Mouse (Mus musculus) midbrain, postnatal 0 days (tissue): ENCODE measurements around the gene Ralgapa2. TPM values are rescaled to one million over a fixed set of nuclear protein-coding genes. Genes with fewer than 3 reads are reported as not detected.

Source experiments
- ATAC-seq: fragments of 200-750 bp; cut with Nextera tagmentation; 2 replicates; pipeline ENCODE4 v1.8.0; 2017; ENCODE audit warnings: moderate number of reproducible peaks, mild to moderate bottlenecking, moderate TSS enrichment, moderate library complexity; ENCODE audit not compliant: low FRiP score
- DNase-seq: peaks from one replicate; pipeline ENCODE4 v3.0.0-alpha.2; 2015; ENCODE audit warnings: low spot score
- H3K27ac ChIP-seq: fragments of 300-500 bp; sonication (generic); 2 replicates; pipeline ENCODE4 v1.5.1; 2014; ENCODE audit warnings: low read depth, mild to moderate bottlenecking, low read length, mixed read lengths
- H3K27me3 ChIP-seq: fragments of 300-500 bp; sonication (generic); 2 replicates; pipeline ENCODE4 v1.6.1; 2014; ENCODE audit warnings: low read length, control low read depth, mixed read lengths; ENCODE audit not compliant: insufficient read depth
- H3K36me3 ChIP-seq: fragments of 300-500 bp; sonication (generic); 2 replicates; pipeline ENCODE4 v1.6.1; 2014; ENCODE audit warnings: low read length, control low read depth, mixed read lengths; ENCODE audit not compliant: insufficient read depth
- H3K4me1 ChIP-seq: fragments of 300-500 bp; sonication (generic); 2 replicates; pipeline ENCODE4 v1.6.1; 2014; ENCODE audit warnings: mild to moderate bottlenecking, control low read depth, antibody characterized with exemption, low read length, mixed read lengths; ENCODE audit not compliant: insufficient read depth
- H3K4me2 ChIP-seq: fragments of 300-500 bp; sonication (generic); 2 replicates; pipeline ENCODE4 v1.6.1; 2014; ENCODE audit warnings: low read depth, mild to moderate bottlenecking, low read length, mixed read lengths; ENCODE audit not compliant: poor library complexity, severe bottlenecking
- H3K4me3 ChIP-seq: fragments of 300-500 bp; sonication (generic); 2 replicates; pipeline ENCODE4 v1.5.1; 2014; ENCODE audit warnings: low read depth, mild to moderate bottlenecking, low read length, moderate library complexity
- H3K9ac ChIP-seq: fragments of 300-500 bp; sonication (generic); replicated peaks from 2 replicates; pipeline ENCODE4 v1.6.1; 2014; ENCODE audit warnings: mild to moderate bottlenecking, low read length, moderate library complexity, mixed read lengths; ENCODE audit not compliant: poor library complexity, severe bottlenecking
- H3K9me3 ChIP-seq: fragments of 300-500 bp; sonication (generic); 2 replicates; pipeline ENCODE4 v1.6.1; 2016; ENCODE audit warnings: low read length, control low read depth
- CTCF ChIP-seq: IDR thresholded peaks from 2 replicates; pipeline ENCODE4 v1.5.1; 2016; ENCODE audit warnings: antibody characterized with exemption, mild to moderate bottlenecking
- WGBS: fragments of 180-500 bp; shearing (Covaris S2); extraction: QIAGEN DNeasy Blood & Tissue Kit; methylation state at CpG from one replicate; pipeline ENCODE4 v1.1.7; 2014; 5-methylcytosine and 5-hydroxymethylcytosine counted together
- polyA plus RNA-seq: library from polyadenylated mRNA; unstranded; fragments of >200 nt; fragmentation: Nextera tagmentation; extraction: Ambion mirVana; gene quantifications from 2 replicates; pipeline ENCODE4 v1.2.1, GENCODE M21; 2015
- total RNA-seq: library from RNA; depleted of rRNA; stranded (reverse); fragments of >200 nt; gene quantifications from 2 replicates; pipeline ENCODE4 v1.2.3, GENCODE M21; 2014

The Ralgapa2 gene
- total and polyA plus RNA-seq, 2 experiments from 2014 or later, result 8.5 to 26.5 TPM

DNA sequence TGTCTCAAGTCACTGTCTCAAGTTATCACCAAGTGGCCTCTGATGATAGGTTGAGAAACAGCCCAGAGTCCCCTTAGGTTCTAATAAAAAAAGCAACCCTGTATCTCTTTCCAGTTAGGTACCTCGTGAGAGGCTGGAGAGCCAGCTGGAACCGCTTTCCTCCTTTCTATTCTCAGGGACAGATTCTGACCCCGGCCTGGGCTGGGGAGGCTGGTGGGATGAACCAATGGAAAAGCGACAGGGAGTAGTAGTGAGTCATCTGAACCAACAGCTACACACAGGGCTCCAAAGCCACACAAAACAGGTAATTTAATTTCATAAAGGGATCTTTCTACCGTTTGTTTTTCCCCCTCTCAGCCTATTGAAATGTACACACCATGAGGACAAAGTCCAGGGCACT lies 233.8 kb downstream of the Ralgapa2 start:
- no peaks in the 10 kb centered on the region for H3K9me3 ChIP-seq
- H3K36me3 ChIP-seq, result no peaks in the 10 kb centered on the region
- H3K4me2 ChIP-seq, result no peak overlapping the region
- ATAC-seq, result no peak
- no peaks in the 10 kb centered on the region for H3K27me3 ChIP-seq
- WGBS, result 53% methylated on average over 5 of the region's 5 CpGs
- no peak overlapping the region for H3K27ac ChIP-seq
- no peak overlapping the region for H3K4me3 ChIP-seq
- no peak for TF ChIP-seq CTCF
- no peak for DNase-seq
- no peak overlapping the region for H3K9ac ChIP-seq
- peaks cover 7% of the 10 kb centered on the region; the same call in 1 of the 2 replicates for H3K4me1 ChIP-seq

DNA sequence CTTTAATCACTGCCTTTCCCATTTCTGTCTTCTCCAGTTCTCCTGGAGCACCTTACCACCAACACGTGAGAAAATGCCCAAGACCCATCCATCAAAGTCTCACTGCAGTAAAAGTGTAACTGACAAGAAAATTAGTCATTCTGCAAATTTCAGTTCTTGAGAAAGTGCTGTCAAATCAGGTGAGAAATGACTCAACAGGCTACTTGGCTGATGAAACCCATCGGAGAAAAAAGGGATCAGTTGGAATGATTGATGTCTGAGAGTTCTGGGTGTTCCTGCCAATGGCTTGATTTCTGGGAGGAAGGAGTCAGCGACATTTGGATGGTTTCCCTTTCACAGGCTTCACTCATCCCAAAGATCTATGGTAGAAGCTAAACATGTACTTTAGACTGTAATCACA lies 245.6 kb downstream of the Ralgapa2 start:
- no peak overlapping the region for H3K27ac ChIP-seq
- H3K4me3 ChIP-seq, result no peak overlapping the region
- no peaks in the 10 kb centered on the region for H3K27me3 ChIP-seq
- H3K9ac ChIP-seq, result no peak overlapping the region
- no peak for TF ChIP-seq CTCF
- H3K4me2 ChIP-seq, result no peak overlapping the region
- H3K9me3 ChIP-seq, result no peaks in the 10 kb centered on the region
- 83% methylated on average over 3 of the region's 3 CpGs for WGBS
- no peaks in the 10 kb centered on the region for H3K4me1 ChIP-seq
- ATAC-seq (no peak), DNase-seq (no peak)
- no peaks in the 10 kb centered on the region for H3K36me3 ChIP-seq

DNA sequence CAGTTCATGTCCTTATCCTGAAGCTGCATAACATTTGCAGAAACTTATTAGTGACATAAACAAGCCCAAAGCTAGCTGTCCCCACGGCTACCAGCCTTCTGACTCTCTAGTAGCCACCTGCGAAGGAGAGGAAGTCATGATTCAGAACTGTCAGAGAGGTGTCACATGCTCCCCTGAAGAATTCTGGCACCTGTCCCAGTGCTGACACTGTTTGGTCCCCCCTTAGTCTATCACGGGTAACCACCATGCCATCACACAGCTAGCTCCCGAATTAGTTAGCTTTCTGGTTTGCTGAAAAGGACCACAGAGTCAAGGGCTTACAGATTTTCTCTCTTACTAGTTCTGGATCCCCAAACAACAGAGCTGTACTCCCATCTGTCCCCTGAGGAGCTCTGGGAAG lies 247.1 kb downstream of the Ralgapa2 start:
- no peak for DNase-seq
- 72% methylated on average over 4 of the region's 4 CpGs for WGBS

DNA sequence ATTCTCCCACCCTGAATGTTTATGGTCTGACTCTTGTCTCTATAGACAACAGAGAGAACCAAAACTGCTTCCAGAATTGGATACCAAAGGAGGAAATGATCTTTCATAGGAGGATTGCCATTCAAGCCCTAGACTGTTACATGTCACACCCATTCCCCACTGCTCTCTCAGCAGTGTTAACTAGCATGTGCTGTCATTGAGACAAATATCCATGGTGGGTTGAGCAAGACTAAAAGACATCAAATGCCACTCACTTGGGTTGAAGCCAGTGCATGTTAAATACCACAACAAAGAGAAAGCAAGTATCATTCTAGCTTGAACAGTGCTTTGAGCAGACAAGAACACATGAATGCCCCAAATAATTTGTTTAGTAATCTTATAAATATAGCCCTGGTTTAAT lies 249.2 kb downstream of the Ralgapa2 start:
- Histone ChIP-seq H3K36me3 (no peaks in the 10 kb centered on the region), H3K27ac (no peak overlapping the region), H3K9ac (no peak overlapping the region), H3K9me3 (no peaks in the 10 kb centered on the region), H3K4me3 (no peak overlapping the region), H3K27me3 (no peaks in the 10 kb centered on the region), H3K4me2 (no peak overlapping the region), H3K4me1 (no peaks in the 10 kb centered on the region)
- TF ChIP-seq CTCF, result no peak
- ATAC-seq (no peak), DNase-seq (no peak)

More for the DNA sequence above, 247.1 kb downstream of the Ralgapa2 start:
- no peak for ATAC-seq
- H3K4me1 ChIP-seq, result no peaks in the 10 kb centered on the region
- TF ChIP-seq CTCF, result no peak
- H3K9me3 ChIP-seq, result no peaks in the 10 kb centered on the region
- no peaks in the 10 kb centered on the region for H3K27me3 ChIP-seq
- H3K27ac ChIP-seq, result no peak overlapping the region
- H3K4me3 ChIP-seq, result no peak overlapping the region
- H3K36me3 ChIP-seq, result no peaks in the 10 kb centered on the region
- H3K4me2 ChIP-seq, result no peak overlapping the region
- H3K9ac ChIP-seq, result no peak overlapping the region

DNA sequence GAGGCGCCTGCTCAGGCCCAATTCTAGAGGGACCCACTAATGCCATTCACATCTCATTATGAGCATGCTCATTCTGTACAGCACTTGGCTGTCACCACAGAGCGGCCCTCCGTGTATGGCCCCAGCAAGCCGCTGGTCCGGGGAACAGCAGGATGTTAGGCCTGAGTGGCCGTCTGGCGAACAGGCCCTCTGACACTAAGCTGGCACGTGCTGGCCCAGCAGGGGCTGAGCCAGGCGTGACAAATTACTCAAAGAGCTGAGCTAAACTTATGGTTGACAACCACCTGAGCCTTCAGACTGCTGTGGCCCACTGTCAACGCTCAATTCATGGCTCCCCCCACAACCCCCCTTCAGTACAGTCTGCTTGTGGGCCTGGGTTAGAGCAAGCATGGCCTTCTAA lies 249.9 kb downstream of the Ralgapa2 start:
- no peaks in the 10 kb centered on the region for H3K36me3 ChIP-seq
- H3K9me3 ChIP-seq, result no peaks in the 10 kb centered on the region
- no peak overlapping the region for H3K9ac ChIP-seq
- WGBS, result 23% methylated on average over 10 of the region's 10 CpGs
- no peaks in the 10 kb centered on the region for H3K27me3 ChIP-seq
- DNase-seq, result peak; percentile 84
- H3K4me1 ChIP-seq, result no peaks in the 10 kb centered on the region
- peak; percentile 72 for ATAC-seq
- H3K27ac ChIP-seq, result no peak overlapping the region
- no peak overlapping the region for H3K4me2 ChIP-seq
- TF ChIP-seq CTCF, result no peak
- no peak overlapping the region for H3K4me3 ChIP-seq

DNA sequence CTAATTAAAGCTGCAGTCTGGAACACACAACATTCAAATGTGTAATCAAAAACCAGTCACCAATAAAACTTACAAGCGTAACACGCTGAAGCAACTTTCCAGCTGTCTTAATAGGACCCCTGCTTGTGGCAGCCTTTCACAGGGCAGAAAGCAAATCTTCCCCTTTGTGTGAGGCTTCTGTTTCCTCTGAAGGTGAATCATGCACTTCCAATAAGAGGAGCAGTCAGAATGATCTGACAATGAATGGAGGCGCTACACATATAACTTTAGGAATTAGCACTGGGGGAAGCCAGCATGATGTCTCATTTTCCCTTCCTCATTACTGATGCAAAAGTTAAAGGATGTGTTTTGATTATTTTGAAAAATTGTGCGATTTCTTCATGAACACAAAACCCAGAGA lies 251.0 kb downstream of the Ralgapa2 start:
- H3K4me2 ChIP-seq, result no peak overlapping the region
- H3K27ac ChIP-seq, result no peak overlapping the region
- no peaks in the 10 kb centered on the region for H3K36me3 ChIP-seq
- no peak for DNase-seq
- H3K9me3 ChIP-seq, result no peaks in the 10 kb centered on the region
- H3K4me3 ChIP-seq, result no peak overlapping the region
- TF ChIP-seq CTCF, result no peak
- no peaks in the 10 kb centered on the region for H3K27me3 ChIP-seq
- ATAC-seq, result no peak
- no peaks in the 10 kb centered on the region for H3K4me1 ChIP-seq
- 58% methylated on average over 4 of the region's 4 CpGs for WGBS
- H3K9ac ChIP-seq, result no peak overlapping the region
